Mouse (Mus musculus) E14TG2a.4 (cell line): Measurements from ENCODE around the gene Hmbs.
"Not testable (repeated sequence)": the region's sequence is repeated elsewhere in the genome, so short reads cannot be mapped to it uniquely, and the experiment has no call there.

ENCODE experiments used
- H3K27me3 ChIP-seq: 2 replicates; pipeline ENCODE4 v1.6.1; 2014; ENCODE audit warnings: low read length, control low read depth; ENCODE audit not compliant: insufficient read depth
- H3K36me3 ChIP-seq: 2 replicates; pipeline ENCODE4 v1.6.1; 2014; ENCODE audit warnings: low read length, control low read depth; ENCODE audit not compliant: insufficient read depth
- H3K4me1 ChIP-seq: replicated peaks from 2 replicates; pipeline ENCODE4 v1.6.1; 2014; ENCODE audit warnings: low read depth, low read length, control low read depth
- H3K4me3 ChIP-seq: replicated peaks from 2 replicates; pipeline ENCODE4 v1.5.1; 2014; ENCODE audit warnings: mild to moderate bottlenecking, low read length
- H3K9me3 ChIP-seq: 2 replicates; pipeline ENCODE4 v1.6.1; 2014; ENCODE audit warnings: low read length, control low read depth
- CTCF ChIP-seq: conservative IDR thresholded peaks from 2 replicates; pipeline ENCODE4 v1.5.1; 2014; ENCODE audit warnings: low read length
- NANOG ChIP-seq: IDR thresholded peaks from 2 replicates; pipeline ENCODE4 v1.6.1; 2014; ENCODE audit warnings: borderline replicate concordance, low read length, mixed read lengths
- POU5F1 ChIP-seq: IDR thresholded peaks from 2 replicates; pipeline ENCODE4 v1.6.1; 2014; ENCODE audit warnings: low read length, borderline replicate concordance

The Hmbs gene

DNA sequence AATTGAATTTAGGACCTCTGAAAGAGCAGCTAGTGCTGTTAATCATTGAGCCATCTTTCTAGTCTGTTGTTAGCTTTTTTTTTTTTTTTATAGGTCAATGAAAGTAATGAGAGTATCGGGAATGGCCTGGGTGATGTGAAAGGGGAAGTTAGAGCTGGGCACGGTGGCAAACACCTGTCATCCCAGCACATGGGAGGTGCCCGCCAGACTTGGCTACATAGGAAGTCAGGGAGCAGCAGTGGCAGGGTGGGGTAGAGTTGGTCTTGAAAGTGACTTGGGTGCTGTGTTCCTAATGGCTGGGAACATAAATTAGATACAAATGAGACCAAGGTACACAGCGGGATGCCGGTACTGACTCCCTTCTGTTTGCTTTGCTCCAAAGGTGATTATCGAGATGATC lies 13.3 kb downstream of the Hmbs start:
- Histone ChIP-seq H3K4me1 (peaks cover 39% of the 10 kb centered on the region), H3K36me3 (peaks cover 54% of the 10 kb centered on the region), H3K4me3 (no peak overlapping the region), H3K27me3 (no peaks in the 10 kb centered on the region), H3K9me3 (no peaks in the 10 kb centered on the region)
- TF ChIP-seq CTCF (no peak), POU5F1 (no peak), NANOG (no peak)

DNA sequence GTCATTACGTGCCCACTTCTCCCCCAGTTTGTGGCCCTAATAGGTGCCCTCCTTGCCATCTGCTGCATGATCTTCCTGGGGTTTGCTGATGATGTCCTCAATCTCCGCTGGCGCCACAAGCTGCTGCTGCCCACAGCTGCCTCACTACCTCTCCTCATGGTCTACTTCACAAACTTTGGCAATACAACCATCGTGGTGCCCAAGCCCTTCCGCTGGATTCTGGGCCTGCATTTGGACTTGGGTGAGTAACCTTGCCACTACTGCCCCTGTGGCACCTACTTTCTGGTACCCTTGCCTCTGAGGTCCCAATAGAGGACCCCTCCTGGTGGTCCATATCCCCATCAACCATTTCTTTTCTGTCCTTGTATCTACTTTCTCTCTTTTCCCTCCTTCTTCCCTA lies 16.1 kb downstream of the Hmbs start:
- no peaks in the 10 kb centered on the region for H3K9me3 ChIP-seq
- H3K36me3 ChIP-seq, result peaks cover 46% of the 10 kb centered on the region
- H3K4me1 ChIP-seq, result peaks cover 44% of the 10 kb centered on the region
- no peaks in the 10 kb centered on the region for H3K27me3 ChIP-seq
- TF ChIP-seq NANOG (no peak), POU5F1 (no peak), CTCF (no peak)
- H3K4me3 ChIP-seq, result peak overlapping the region; percentile 85

GRCm38 (mm10) chr9:44327064-44327711 lies 16.8 kb downstream of the Hmbs start:
- Histone ChIP-seq H3K4me3 (peak overlapping the region; percentile 85), H3K4me1 (peaks cover 44% of the 10 kb centered on the region), H3K9me3 (no peaks in the 10 kb centered on the region), H3K27me3 (no peaks in the 10 kb centered on the region), H3K36me3 (peaks cover 40% of the 10 kb centered on the region)
- TF ChIP-seq CTCF (no peak), NANOG (no peak), POU5F1 (no peak)

DNA sequence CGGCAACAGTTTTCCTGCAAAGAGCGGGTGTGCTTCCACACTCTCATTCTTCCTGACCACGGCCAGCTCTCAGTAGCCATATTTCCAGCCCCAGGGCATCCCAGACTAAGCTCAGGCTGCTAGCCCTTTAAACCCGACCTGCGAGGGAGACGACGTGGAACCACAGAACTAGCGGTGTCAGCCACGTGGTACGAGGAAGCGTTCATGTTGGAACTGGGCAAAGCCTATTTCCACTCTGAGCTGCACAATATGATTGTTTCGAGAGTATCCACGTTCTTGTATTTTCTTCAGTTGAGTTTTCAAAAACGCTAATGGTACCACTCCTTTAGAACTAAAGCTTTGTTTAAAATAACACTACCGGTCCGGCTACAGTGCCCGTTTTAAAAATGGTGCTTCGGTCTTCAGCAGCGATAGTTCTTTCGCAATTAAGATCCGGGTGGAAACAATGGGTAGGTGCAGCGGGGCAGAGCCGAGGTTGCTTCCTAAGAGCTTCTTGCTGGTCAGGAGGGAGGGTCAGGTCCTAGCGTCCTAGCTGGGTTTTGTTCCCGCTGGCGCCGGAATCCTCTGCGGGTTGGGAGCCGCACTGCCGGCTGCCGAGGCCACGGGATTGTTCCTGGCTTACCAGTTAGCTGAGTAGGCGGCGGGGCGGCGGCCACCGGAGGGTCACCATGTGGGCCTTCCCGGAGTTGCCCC lies 17.5 kb downstream of the Hmbs start:
- TF ChIP-seq NANOG, result no peak
- no peak for TF ChIP-seq POU5F1
- TF ChIP-seq CTCF, result no peak
- peaks cover 35% of the 10 kb centered on the region for H3K36me3 ChIP-seq
- no peaks in the 10 kb centered on the region for H3K9me3 ChIP-seq
- no peaks in the 10 kb centered on the region for H3K27me3 ChIP-seq
- H3K4me3 ChIP-seq, result peak overlapping the region; percentile 85
- peaks cover 42% of the 10 kb centered on the region for H3K4me1 ChIP-seq

- peaks cover 41% of the 10 kb centered on the region for H3K4me1 ChIP-seq
- no peaks in the 10 kb centered on the region for H3K27me3 ChIP-seq
- H3K36me3 ChIP-seq, result peaks cover 29% of the 10 kb centered on the region
- H3K9me3 ChIP-seq, result no peaks in the 10 kb centered on the region
- H3K4me3 ChIP-seq, result peak within 1 kb of the TSS; percentile 85
- TF ChIP-seq CTCF (no peak), POU5F1 (no peak), NANOG (no peak)
Observed at GRCm38 (mm10) chr9:44325768-44326370, 18.2 kb downstream of the Hmbs start, which contains the start of gene Dpagt1. TSS of gene Dpagt1 (plus strand) at chr9:44326019.

DNA sequence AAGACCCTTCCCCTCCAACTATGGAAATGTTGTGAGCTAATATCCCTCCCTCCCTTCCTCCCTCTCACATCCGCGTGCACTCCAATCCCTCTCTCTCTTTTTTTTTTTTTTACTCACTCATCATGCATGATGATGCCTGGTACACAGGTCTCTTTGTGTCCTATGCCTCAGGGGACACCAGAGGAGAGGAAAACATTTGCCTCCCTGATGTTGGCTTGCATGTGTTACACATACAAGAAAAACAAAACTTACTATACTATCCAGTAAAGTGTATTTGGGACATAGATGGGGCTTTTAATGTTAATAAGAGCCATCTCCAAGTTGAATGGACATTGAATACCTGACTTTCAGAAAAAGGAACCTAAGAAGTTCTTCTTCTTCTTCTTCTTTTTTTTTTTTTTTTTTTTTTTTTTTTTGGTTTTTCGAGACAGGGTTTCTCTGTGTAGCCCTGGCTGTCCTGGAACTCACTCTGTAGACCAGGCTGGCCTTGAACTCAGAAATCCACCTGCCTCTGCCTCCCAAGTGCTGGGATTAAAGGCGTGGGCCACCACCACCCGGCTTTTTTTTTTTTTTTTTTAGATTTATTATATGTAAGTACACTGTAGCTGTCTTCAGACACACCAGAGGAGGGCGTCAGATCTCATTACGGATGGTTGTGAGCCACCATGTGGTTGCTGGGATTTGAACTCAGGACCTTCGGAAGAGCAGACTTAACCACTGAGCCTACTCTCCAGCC lies 18.8 kb downstream of the Hmbs start:
- H3K9me3 ChIP-seq, H3K27me3 ChIP-seq, H3K4me3 ChIP-seq: not testable (repeated sequence)
- Histone ChIP-seq H3K4me1 (peaks cover 44% of the 10 kb centered on the region), H3K36me3 (peaks cover 23% of the 10 kb centered on the region)

DNA sequence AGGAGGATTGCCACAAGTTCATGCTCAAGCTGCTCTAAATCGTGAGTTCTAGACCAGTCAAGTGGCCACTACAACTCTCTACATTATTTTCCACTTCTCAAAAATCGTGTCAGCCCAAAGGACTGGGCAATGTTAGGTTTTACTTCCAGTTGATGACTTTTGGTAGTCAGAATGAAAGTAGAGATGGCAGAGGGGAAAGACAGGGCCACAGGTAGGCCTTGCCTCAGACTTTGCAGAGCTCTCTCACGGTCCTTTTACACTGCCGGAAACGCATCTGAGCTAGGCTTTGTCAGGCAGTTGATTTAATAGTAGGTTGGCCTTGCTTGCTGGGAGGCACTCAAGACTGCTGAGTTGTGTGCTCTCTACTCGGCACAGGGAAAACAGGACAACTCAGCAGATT lies 19.9 kb downstream of the Hmbs start:
- Histone ChIP-seq H3K4me3 (no peak overlapping the region), H3K4me1 (peaks cover 47% of the 10 kb centered on the region), H3K36me3 (peaks cover 13% of the 10 kb centered on the region), H3K9me3 (no peaks in the 10 kb centered on the region), H3K27me3 (peaks cover 6% of the 10 kb centered on the region)
- TF ChIP-seq CTCF (no peak), POU5F1 (no peak), NANOG (no peak)

- not testable (repeated sequence) for H3K4me3 ChIP-seq, H3K9me3 ChIP-seq, H3K36me3 ChIP-seq
- H3K27me3 ChIP-seq, result peaks cover 11% of the 10 kb centered on the region
- H3K4me1 ChIP-seq, result peaks cover 52% of the 10 kb centered on the region
Observed at GRCm38 (mm10) chr9:44323656-44324055, 20.4 kb downstream of the Hmbs start.

- Histone ChIP-seq H3K27me3 (peaks cover 38% of the 10 kb centered on the region), H3K4me1 (peaks cover 65% of the 10 kb centered on the region), H3K9me3 (no peaks in the 10 kb centered on the region), H3K4me3 (peak overlapping the region; percentile 97), H3K36me3 (peaks cover 13% of the 10 kb centered on the region)
- TF ChIP-seq CTCF (no peak), NANOG (no peak), POU5F1 (no peak)
Observed at GRCm38 (mm10) chr9:44320799-44321133, 23.3 kb downstream of the Hmbs start.
